Mouse (Mus musculus) yolk sac, embryonic 10.5 days (tissue): ENCODE results near the gene Dennd1a.

Source experiments
- DNase-seq: peaks from one replicate; pipeline ENCODE4 v3.0.0-alpha.2; 2017; ENCODE audit warnings: low spot score

The Dennd1a gene

DNA sequence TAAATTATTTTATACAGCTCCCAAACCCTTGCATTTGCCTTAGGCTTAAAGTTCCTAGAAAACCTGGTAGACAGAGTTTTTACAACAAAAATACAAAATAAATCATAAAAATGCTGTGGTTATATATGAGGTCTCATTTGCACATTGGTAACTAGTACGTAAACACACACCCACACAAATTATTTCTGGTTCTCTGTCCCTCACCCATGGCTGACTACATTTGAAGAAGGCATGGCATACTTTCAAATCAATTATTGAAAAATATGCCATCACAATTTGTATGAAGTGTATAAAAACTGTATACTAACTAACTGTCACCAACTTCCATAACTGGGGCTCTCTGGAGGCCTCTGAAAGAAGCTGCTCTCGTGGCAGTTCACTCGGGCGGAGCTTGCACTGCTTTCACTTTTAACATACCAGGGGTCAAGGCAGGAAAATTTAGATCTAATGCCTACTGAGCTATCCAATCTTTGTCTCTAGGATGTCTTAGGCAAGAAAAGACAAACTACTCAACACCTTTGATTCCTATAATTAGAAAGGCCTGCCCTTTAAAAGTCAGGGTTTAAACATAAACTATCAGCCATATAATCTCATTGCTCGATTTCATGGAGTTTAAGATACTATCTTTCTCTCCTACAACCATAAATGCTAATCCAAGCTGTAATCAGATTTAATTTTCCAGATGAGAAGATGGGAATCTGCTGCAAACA is 122.7 kb downstream of the Dennd1a start:
- DNase-seq = no peak

DNA sequence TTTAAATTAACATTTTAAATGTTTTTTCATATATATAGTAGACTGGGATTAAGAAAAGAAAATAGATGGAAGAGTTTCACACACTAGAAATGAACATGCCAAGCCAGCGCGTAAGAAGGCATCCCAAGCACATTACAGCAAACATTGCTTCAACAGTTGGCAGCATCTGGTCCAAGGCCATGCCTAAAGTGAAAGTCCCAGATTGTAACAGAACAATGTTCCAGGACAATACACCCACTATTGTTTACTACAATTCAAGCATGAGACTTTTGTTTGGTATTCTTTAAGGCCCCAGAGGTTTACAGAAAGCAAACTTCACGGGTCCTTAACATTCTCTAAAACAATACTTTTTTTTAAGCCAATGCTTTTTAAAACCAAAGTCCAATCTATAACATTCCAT is 124.7 kb downstream of the Dennd1a start:
- no peak for DNase-seq

- DNase-seq = no peak
Observed at GRCm38 (mm10) chr2:38161484-38161883, 125.7 kb downstream of the Dennd1a start.

DNA sequence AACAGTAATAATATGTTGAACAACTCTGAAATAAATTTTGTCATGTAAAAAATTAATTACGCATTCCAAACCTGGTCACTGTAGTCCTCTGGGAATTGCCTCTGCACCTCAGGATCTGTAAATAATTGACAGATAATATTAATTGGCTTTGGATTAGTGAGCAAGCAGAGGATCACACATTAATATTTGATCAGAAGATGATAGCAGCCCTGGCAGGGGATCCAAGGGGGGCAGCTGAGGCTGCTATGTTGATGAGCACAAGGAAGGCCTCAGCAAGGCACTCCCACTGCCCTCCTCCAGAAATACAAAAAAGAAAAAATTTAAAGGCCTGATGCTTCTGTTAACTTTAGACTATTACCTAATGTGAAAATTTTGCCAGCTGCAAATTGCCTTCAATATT is 127.5 kb downstream of the Dennd1a start:
- no peak for DNase-seq

DNA sequence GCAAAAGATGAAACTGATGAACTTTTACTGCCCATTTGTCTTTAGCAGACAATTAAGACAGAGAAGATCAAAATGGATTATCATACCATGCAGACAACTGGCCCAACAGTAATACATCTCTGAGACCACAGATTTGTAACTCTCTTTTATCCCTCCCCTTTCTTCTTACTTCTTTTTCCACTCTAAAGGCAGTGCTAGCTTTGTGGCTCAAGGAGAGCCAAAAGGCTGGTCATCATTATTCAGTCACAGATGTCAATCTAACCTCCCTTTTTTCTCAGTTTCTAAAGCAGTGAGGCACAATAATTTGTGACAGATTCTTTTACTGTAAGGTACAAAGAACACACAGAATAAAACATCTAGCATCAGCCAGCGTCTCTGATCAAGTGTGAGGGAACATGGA is 130.2 kb downstream of the Dennd1a start:
- DNase-seq = no peak

DNA sequence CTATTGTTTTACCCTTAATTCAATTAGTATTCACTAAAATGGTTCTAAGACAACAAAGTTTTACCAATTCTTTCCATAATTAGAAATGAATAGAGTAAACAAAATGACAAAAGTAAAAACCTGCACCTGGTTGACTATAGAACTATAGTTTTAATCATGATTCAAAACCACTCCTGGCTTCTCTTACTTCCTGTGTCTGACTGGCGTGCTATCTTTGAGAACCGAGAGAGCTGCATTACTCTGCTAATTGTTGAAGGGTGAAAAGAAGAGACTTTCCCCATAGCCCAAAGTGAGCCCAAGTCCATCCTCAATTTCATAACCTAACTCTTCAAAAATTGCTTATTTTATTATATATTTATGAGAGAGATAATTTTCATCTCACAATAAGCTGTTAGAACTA is 131.2 kb downstream of the Dennd1a start:
- DNase-seq = no peak

DNA sequence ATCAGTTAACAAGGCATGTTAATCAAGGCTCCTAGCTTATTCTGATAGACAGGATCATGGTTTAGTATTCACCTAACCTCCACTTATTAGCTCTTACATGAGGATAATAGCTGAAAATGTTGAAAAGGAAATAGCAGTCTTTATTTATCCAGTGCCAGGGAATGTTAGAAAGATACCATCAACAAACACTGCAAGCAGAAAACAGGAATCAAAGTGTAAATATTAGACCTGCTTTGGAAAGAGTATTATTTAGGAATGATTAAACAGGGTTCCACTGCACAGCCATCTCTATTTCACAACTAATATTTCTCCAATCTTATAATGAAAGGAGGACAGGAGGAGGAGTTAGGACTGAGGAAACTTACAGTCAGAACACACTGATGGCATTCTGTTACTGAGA is 142.4 kb downstream of the Dennd1a start:
- no peak for DNase-seq

GRCm38 (mm10) chr2:38144067-38144779 is 143.0 kb downstream of the Dennd1a start:
- DNase-seq = no peak

DNA sequence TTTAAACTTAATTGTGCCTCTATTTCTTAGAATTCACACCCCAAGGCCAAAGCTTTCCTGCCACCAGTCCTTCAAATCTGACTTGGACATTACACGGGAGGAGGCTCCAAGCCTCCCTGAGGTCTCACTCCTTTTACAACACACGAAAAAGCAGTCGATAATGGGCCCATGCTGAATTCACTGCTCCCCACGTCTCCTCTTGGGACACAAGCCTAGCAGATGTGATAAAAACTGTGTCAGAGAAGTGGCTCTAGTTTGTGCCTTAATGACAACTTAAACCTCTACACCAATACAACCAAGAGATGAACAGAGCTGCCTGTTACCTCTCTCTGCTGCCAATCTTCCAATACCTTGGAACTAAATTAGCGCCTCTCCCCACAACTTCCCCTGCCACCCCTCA is 144.3 kb downstream of the Dennd1a start:
- DNase-seq = no peak

DNA sequence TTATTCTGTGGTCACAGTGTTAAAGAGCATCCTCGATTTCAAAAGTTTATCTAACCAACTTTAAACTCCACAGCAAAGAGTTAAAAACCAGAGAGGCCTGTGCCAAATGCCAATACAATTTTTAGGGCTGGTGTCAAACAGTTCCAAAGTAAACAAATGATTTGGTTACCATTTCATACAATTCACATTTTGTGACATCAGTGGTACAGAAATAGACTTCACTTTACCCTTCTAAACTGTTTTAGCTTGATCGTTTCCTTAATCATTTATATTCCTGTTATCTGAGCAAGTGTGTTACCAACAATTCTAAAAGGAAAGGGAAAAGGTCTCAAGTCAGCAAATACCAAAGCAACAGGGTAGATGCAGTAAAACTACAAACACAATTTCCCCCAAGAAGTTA is 145.0 kb downstream of the Dennd1a start:
- DNase-seq = no peak

DNA sequence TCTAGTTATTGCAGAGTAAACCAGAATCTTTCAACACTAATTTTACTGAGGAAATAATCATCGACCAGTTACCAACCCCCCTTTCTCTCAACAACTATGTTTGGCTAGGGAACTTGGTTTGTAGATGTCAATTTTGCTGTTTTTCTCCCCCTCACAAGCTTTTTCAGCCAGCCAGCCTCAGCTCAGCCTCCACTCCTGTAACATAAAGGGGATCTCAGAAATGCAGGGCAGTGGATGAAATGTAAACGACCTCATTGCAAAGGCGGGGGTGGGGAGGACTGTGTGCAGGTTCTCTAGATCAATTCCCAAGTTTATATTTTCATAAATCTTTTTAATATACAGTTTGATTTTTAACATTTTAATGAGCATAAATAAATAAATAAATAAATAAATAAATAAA is 147.7 kb downstream of the Dennd1a start:
- no peak for DNase-seq

GRCm38 (mm10) chr2:38137086-38137485 is 150.1 kb downstream of the Dennd1a start:
- DNase-seq = no peak

DNA sequence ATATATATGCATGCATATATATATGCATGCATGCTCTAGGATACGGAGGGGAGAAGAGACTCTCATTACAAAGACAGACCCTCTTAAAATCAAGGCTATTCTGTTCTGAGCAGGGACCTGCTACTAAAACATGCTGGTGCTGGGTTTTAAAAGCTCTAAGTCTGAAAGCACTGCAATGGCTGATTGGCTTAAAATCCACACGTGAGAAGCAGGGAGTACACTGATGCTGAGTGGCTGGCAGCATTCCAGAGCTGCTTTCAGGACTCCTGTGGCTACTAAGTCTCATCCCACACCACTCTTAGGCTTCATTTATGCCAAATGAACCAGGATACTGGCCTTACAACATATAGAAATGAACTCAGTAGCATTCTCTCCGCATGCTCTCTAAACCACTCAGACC is 151.8 kb downstream of the Dennd1a start:
- DNase-seq = no peak

GRCm38 (mm10) chr2:38133036-38133825 is 154.0 kb downstream of the Dennd1a start:
- DNase-seq = no peak

DNA sequence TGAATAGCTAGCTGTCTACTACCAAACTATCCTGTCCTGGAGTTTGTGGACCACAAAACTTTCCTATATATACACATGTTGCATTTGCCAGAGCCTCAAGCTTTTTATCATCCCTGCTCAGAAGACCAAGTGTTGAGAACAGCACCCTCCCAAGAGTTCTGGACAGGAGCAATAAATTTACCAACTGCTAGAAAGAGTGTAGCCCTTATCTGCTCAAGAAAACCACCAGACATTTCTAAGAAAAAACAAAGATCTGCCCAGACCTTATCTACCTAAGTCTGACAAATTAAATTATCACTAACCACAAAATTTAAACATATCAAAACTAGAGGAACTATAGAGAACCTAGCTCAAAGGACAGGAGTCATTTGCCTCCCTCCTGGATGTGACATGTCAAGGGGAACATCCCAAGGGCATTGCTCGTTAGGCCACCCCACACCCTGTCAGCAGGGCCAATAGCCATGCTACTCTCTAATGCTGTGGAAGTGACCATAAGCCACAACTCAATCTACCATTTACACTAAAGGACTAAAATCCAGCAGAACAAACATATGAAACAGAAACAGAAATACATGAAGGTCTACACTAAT is 154.9 kb downstream of the Dennd1a start:
- no peak for DNase-seq

- DNase-seq = no peak
Observed at GRCm38 (mm10) chr2:38131538-38131937, 155.7 kb downstream of the Dennd1a start.

GRCm38 (mm10) chr2:38129961-38130802 is 157.0 kb downstream of the Dennd1a start:
- DNase-seq = no peak

DNA sequence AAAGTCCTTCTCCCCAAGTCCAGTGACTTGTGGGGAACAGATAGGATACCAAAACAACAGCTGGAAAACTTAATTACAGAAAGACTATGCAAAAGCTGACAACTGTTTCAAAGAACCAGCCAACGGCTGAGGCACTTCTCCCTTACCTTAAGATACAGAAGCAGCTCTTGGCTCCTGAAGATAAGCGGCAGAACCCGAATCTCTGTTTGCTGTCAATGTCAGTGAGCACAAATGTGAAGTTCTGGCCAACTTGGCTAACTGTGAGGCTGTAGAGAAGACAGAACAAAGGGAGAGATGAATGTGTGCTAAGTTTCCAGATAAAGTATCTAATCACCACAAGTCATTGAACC is 160.8 kb downstream of the Dennd1a start:
- no peak for DNase-seq

DNA sequence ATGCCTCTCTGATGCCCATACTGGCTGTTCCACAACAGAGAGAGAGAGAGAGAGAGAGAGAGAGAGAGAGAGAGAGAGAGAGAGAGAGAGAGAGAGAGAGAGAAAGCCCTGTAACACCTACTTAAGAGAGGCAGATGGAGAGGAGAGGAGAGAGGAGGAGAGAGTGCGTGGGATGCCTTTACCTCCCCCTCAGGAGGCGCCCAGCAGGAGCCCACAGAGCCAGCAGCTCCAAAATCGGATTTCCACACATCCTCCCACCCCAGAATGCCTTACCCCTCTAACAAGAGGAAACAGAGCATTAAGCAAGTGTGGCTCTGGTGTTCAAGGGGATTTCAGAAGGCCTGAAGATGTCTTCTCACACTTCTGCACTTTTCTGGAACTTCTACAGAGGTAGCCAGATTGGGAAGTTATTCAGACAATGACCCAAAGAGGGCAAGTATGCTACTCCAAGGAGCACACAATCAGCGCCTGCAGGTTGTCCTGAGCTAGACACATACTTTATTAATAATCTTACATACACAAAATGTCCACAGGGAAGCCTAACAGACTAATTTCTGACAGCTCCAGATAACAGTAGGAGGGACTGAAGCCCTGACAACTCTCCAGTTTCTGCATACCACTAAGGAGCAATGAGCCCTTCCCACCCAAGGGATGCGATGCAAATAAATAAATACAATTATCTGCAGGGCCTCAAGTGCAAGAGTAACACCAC is 161.4 kb downstream of the Dennd1a start:
- no peak for DNase-seq

- no peak for DNase-seq
Observed at GRCm38 (mm10) chr2:38124727-38125126, 162.5 kb downstream of the Dennd1a start.

DNA sequence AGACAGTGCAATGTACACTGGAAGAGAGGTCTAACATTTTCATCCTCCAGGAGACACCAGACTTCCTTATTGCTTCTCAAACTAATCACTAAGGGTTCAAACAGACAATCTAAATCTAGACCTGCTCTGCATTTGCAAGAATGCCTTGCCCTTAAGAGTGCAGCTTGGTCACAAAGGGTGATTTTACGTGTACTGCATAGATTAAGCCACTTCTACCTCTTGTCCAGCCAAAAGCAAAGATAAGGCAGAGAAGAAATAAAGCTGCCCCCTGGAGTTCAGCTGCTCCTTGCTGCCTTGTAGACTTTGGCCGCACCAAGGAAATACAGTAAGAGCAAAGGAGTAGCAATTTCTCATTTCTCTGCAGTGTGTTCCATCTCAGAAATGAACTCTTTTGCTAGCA is 172.2 kb downstream of the Dennd1a start:
- DNase-seq = no peak
